Mouse (Mus musculus): Measurements from ENCODE around the gene Smim7. TPM values are rescaled to one million over a fixed set of nuclear protein-coding genes. Genes with fewer than 3 reads are reported as not detected.

Gene Smim7
- polyA plus RNA-seq, 1 experiment from 2014 or later = 112 TPM

- Histone ChIP-seq H3K4me1 (replicated peaks; ENCODE audit: control insufficient read depth, insufficient read depth, low read length) (no peaks in the 10 kb centered on the region), H3K36me3 (ENCODE audit: control insufficient read depth, insufficient read depth) (no peaks in the 10 kb centered on the region; the same call in 1 of the 2 replicates), H3K27me3 (replicated peaks; ENCODE audit: control insufficient read depth, insufficient read depth, low read length) (no peaks in the 10 kb centered on the region), H3K4me3 (ENCODE audit: low read depth, low read length) (no peak overlapping the region), H3K9ac (ENCODE audit: low read depth, low read length) (no peak overlapping the region), H3K9me3 (ENCODE audit: control insufficient read depth) (no peaks in the 10 kb centered on the region), H3K27ac (ENCODE audit: low read depth, low read length) (no peak overlapping the region), H3K4me2 (replicated peaks; ENCODE audit: low read depth) (no peak overlapping the region)
- no peak for ATAC-seq
- no peak for TF ChIP-seq CTCF (IDR thresholded peaks at IDR 0.05; ENCODE audit: low read depth)
Measured at GRCm38 (mm10) chr8:72521888-72522287, 49.0 kb downstream of the Smim7 start.

- Histone ChIP-seq H3K9me3 (ENCODE audit: control insufficient read depth) (no peaks in the 10 kb centered on the region), H3K4me1 (replicated peaks; ENCODE audit: control insufficient read depth, insufficient read depth, low read length) (no peaks in the 10 kb centered on the region), H3K36me3 (ENCODE audit: control insufficient read depth, insufficient read depth) (no peaks in the 10 kb centered on the region), H3K9ac (ENCODE audit: low read depth, low read length) (no peak overlapping the region), H3K4me3 (ENCODE audit: low read depth, low read length) (no peak overlapping the region), H3K4me2 (replicated peaks; ENCODE audit: low read depth) (no peak overlapping the region), H3K27me3 (replicated peaks; ENCODE audit: control insufficient read depth, insufficient read depth, low read length) (no peaks in the 10 kb centered on the region), H3K27ac (ENCODE audit: low read depth, low read length) (no peak overlapping the region)
- no peak for TF ChIP-seq CTCF (IDR thresholded peaks at IDR 0.05; ENCODE audit: low read depth)
- no peak for ATAC-seq
- WGBS = 57% methylated on average over 7 of the region's 7 CpGs
Measured at GRCm38 (mm10) chr8:72517421-72517988, 53.4 kb downstream of the Smim7 start.

Small RNA genes within 50 kb of the gene (microRNA-seq; reads per million reads assigned to microRNA genes)
- not detected for gene Gm28019

Other genes starting within 250 kb of the Smim7 start
- gene Eps15l1, start 149.6 kb downstream of the Smim7 start, polyA plus RNA-seq (2015; fragmentation: Nextera tagmentation; extraction: Ambion mirVana) = 16.3 and 17.3 TPM in 2 replicates
- 0.46 and 0.55 TPM in 2 replicates for gene Calr3, start 127.2 kb downstream of the Smim7 start, polyA plus RNA-seq (2015; fragmentation: Nextera tagmentation; extraction: Ambion mirVana)
- gene 1700030K09Rik, start 127.2 kb downstream of the Smim7 start, polyA plus RNA-seq (2015; fragmentation: Nextera tagmentation; extraction: Ambion mirVana) = 3.6 and 3.8 TPM in 2 replicates
- gene Cherp, start 95.9 kb downstream of the Smim7 start, polyA plus RNA-seq (2015; fragmentation: Nextera tagmentation; extraction: Ambion mirVana) = 17.8 and 19.4 TPM in 2 replicates
- 18.1 and 21.8 TPM in 2 replicates for gene Slc35e1, start 78.5 kb downstream of the Smim7 start, polyA plus RNA-seq (2015; fragmentation: Nextera tagmentation; extraction: Ambion mirVana)
- gene Med26, start 22.8 kb downstream of the Smim7 start, polyA plus RNA-seq (2015; fragmentation: Nextera tagmentation; extraction: Ambion mirVana) = 6.4 and 7.8 TPM in 2 replicates
- 6.0 and 7.0 TPM in 2 replicates for gene Tmem38a, start 967 bp upstream of the Smim7 start, polyA plus RNA-seq (2015; fragmentation: Nextera tagmentation; extraction: Ambion mirVana)
- 0.03 and 0.07 TPM in 2 replicates for gene Nwd1, start 75.6 kb upstream of the Smim7 start, polyA plus RNA-seq (2015; fragmentation: Nextera tagmentation; extraction: Ambion mirVana)
- 172 and 175 TPM in 2 replicates for gene Sin3b, start 152.2 kb upstream of the Smim7 start, polyA plus RNA-seq (2015; fragmentation: Nextera tagmentation; extraction: Ambion mirVana)
- 2.4 and 2.5 TPM in 2 replicates for gene F2rl3, start 190.8 kb upstream of the Smim7 start, polyA plus RNA-seq (2015; fragmentation: Nextera tagmentation; extraction: Ambion mirVana)

All from intestine, postnatal 0 days (tissue).